12 mouse cellular contexts compared by ENCODE assay signal in the genomic region with DNA sequence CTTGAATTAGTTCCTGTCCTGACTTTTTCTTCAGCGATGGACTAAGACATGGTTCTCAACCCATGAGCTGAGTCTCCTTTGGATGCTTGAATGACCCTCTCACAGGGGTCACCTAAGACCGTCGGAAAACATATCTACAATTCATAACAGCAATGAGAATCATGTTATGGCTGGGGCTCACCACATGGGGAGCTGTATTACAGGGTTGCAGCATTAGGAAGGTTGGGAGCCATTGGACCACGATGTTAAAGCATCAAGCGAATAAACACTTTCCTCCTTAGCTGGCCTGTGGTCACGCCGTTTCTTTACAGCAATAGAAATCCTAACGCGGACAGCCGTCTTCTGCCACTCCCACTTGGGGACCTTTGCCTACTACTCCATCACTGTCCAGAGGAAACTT.
DNase-seq lines count a peak whose midpoint lies in the region; ATAC-seq and TF ChIP-seq lines count a peak whose summit lies in the region.
"Had no signal": no experiment of that assay in that cellular context is flagged by ENCODE, and none has a peak within 500 bp of the region (broad histone marks: within the 10 kb centered on the region; RNA-seq: fewer than 3 reads in every experiment).

No protein-coding gene starts in this region.

- no peak for TF ChIP-seq EP300 in liver, postnatal 0 days (IDR thresholded peaks at IDR 0.05; ENCODE audit: low read depth)

- no peak for DNase-seq in forebrain, postnatal 0 days
- no peak for DNase-seq in forebrain, embryonic 11.5 days (ENCODE audit: low spot score)
- no peak for DNase-seq in liver, postnatal 0 days
- no peak for DNase-seq in liver, embryonic 11.5 days (ENCODE audit: low spot score)
- DNase-seq in layer of hippocampus, adult 9-11 months = no peak
- no peak for DNase-seq in layer of hippocampus, postnatal 10 days (ENCODE audit: low spot score in 2 of 2)
- DNase-seq: gastrocnemius, postnatal 25 days had no signal

- no peak for ATAC-seq in forebrain, postnatal 0 days
- no peak for ATAC-seq in forebrain, embryonic 11.5 days (replicated peaks; ENCODE audit: low FRiP score)
- 0 out of 2 replicates have a peak, but pooled peaks have one; percentile 25 for ATAC-seq in liver, postnatal 0 days
- no peak for ATAC-seq in liver, embryonic 11.5 days (replicated peaks; ENCODE audit: low FRiP score)
- peak; percentile 60 for ATAC-seq in megakaryocyte progenitor cell, adult 5-6 weeks (replicated peaks; ENCODE audit: poor library complexity)
- ATAC-seq: activated CD4-positive, CD25-positive, alpha-beta regulatory T cell, adult 4 months; midbrain, embryonic 15.5 days had no signal

- peak; percentile 50 for TF ChIP-seq CTCF in forebrain, postnatal 0 days (IDR thresholded peaks at IDR 0.05; ENCODE audit: low read depth)
- peak; percentile 65 for TF ChIP-seq CTCF in liver, postnatal 0 days (IDR thresholded peaks at IDR 0.05; ENCODE audit: low read depth)
- peak; percentile 20; the same call in 1 of the 2 replicates for TF ChIP-seq CTCF in E14TG2a.4 (conservative IDR thresholded peaks at IDR 0.05; ENCODE audit: low read length)

- H3K36me3 ChIP-seq in forebrain, postnatal 0 days (ENCODE audit: insufficient read depth) = no peaks in the 10 kb centered on the region
- no peaks in the 10 kb centered on the region for H3K36me3 ChIP-seq in forebrain, embryonic 11.5 days (ENCODE audit: control insufficient read depth, insufficient read depth, low read length)
- H3K36me3 ChIP-seq in liver, postnatal 0 days (replicated peaks; ENCODE audit: insufficient read depth, low read length) = no peaks in the 10 kb centered on the region
- H3K36me3 ChIP-seq in liver, embryonic 11.5 days (ENCODE audit: control insufficient read depth, insufficient read depth, low read length) = no peaks in the 10 kb centered on the region
- no peaks in the 10 kb centered on the region for H3K36me3 ChIP-seq in E14TG2a.4 (ENCODE audit: insufficient read depth, low read length)
- H3K36me3 ChIP-seq: limb, embryonic 13.5 days; midbrain, embryonic 15.5 days had no signal

- H3K27ac ChIP-seq in forebrain, postnatal 0 days (ENCODE audit: low read depth, low read length) = no peak overlapping the region
- H3K27ac ChIP-seq in forebrain, embryonic 11.5 days (ENCODE audit: low read depth, low read length) = no peak overlapping the region
- no peak overlapping the region for H3K27ac ChIP-seq in liver, postnatal 0 days (ENCODE audit: low read depth)
- no peak overlapping the region for H3K27ac ChIP-seq in liver, embryonic 11.5 days (ENCODE audit: low read depth, low read length)
- H3K27ac ChIP-seq: limb, embryonic 13.5 days; midbrain, embryonic 15.5 days had no signal

- no peaks in the 10 kb centered on the region for H3K27me3 ChIP-seq in forebrain, postnatal 0 days (ENCODE audit: insufficient read depth, low read length)
- H3K27me3 ChIP-seq in forebrain, embryonic 11.5 days (ENCODE audit: control insufficient read depth, insufficient read depth, low read length) = no peaks in the 10 kb centered on the region
- no peaks in the 10 kb centered on the region for H3K27me3 ChIP-seq in liver, postnatal 0 days (ENCODE audit: insufficient read depth, low read length)
- H3K27me3 ChIP-seq in liver, embryonic 11.5 days (replicated peaks; ENCODE audit: control insufficient read depth, insufficient read depth, low read length) = no peaks in the 10 kb centered on the region
- no peaks in the 10 kb centered on the region for H3K27me3 ChIP-seq in E14TG2a.4 (ENCODE audit: insufficient read depth, low read length)
- H3K27me3 ChIP-seq: limb, embryonic 13.5 days; midbrain, embryonic 15.5 days had no signal

- no peaks in the 10 kb centered on the region for H3K9me3 ChIP-seq in forebrain, postnatal 0 days (ENCODE audit: low read length)
- no peaks in the 10 kb centered on the region for H3K9me3 ChIP-seq in forebrain, embryonic 11.5 days (ENCODE audit: control insufficient read depth, low read length)
- no peaks in the 10 kb centered on the region for H3K9me3 ChIP-seq in liver, postnatal 0 days (ENCODE audit: low read length)
- H3K9me3 ChIP-seq in liver, embryonic 11.5 days (ENCODE audit: control insufficient read depth, low read length) = no peaks in the 10 kb centered on the region
- no peaks in the 10 kb centered on the region for H3K9me3 ChIP-seq in E14TG2a.4 (ENCODE audit: low read length)
- H3K9me3 ChIP-seq: limb, embryonic 13.5 days; midbrain, embryonic 15.5 days had no signal

- H3K4me2 ChIP-seq in forebrain, postnatal 0 days (ENCODE audit: low read depth) = no peak overlapping the region
- no peak overlapping the region for H3K4me2 ChIP-seq in forebrain, embryonic 11.5 days (ENCODE audit: low read depth, low read length, severe bottlenecking)
- no peak overlapping the region for H3K4me2 ChIP-seq in liver, postnatal 0 days (ENCODE audit: low read depth, low read length)
- H3K4me2 ChIP-seq in liver, embryonic 11.5 days = no peak overlapping the region
- H3K4me2 ChIP-seq: limb, embryonic 13.5 days; midbrain, embryonic 15.5 days had no signal

- H3K4me1 ChIP-seq in forebrain, postnatal 0 days (ENCODE audit: insufficient read depth) = no peaks in the 10 kb centered on the region
- H3K4me1 ChIP-seq in forebrain, embryonic 11.5 days (replicated peaks; ENCODE audit: control insufficient read depth, insufficient read depth, low read length) = no peaks in the 10 kb centered on the region
- no peaks in the 10 kb centered on the region for H3K4me1 ChIP-seq in liver, postnatal 0 days (ENCODE audit: insufficient read depth)
- no peaks in the 10 kb centered on the region for H3K4me1 ChIP-seq in liver, embryonic 11.5 days (replicated peaks; ENCODE audit: control insufficient read depth, insufficient read depth, low read length)
- H3K4me1 ChIP-seq in E14TG2a.4 (replicated peaks; ENCODE audit: low read depth, low read length) = peaks cover 50% of the 10 kb centered on the region
- H3K4me1 ChIP-seq: limb, embryonic 13.5 days; midbrain, embryonic 15.5 days had no signal

- WGBS in forebrain, postnatal 0 days = 76% methylated on average over 10 of the region's 10 CpGs
- 83% methylated on average over 10 of the region's 10 CpGs for WGBS in forebrain, embryonic 11.5 days
- 71% methylated on average over 10 of the region's 10 CpGs for WGBS in liver, postnatal 0 days (ENCODE audit: insufficient replicate concordance)
- WGBS in liver, embryonic 11.5 days = 73% methylated on average over 10 of the region's 10 CpGs

- H3K4me3 ChIP-seq in forebrain, postnatal 0 days (ENCODE audit: low read depth, low read length) = no peak overlapping the region
- no peak overlapping the region for H3K4me3 ChIP-seq in forebrain, embryonic 11.5 days (ENCODE audit: low read depth, low read length)
- H3K4me3 ChIP-seq in liver, postnatal 0 days (ENCODE audit: low read depth, low read length) = no peak overlapping the region
- H3K4me3 ChIP-seq in liver, embryonic 11.5 days (ENCODE audit: low read depth, low read length) = no peak overlapping the region
- no peak overlapping the region for H3K4me3 ChIP-seq in E14TG2a.4 (replicated peaks; ENCODE audit: low read length)
- H3K4me3 ChIP-seq: limb, embryonic 13.5 days; midbrain, embryonic 15.5 days had no signal

- no peak overlapping the region for H3K9ac ChIP-seq in forebrain, postnatal 0 days
- no peak overlapping the region for H3K9ac ChIP-seq in forebrain, embryonic 11.5 days (ENCODE audit: low read length)
- H3K9ac ChIP-seq in liver, postnatal 0 days (replicated peaks) = no peak overlapping the region
- no peak overlapping the region for H3K9ac ChIP-seq in liver, embryonic 11.5 days (ENCODE audit: low read depth, low read length)
- H3K9ac ChIP-seq: limb, embryonic 13.5 days; midbrain, embryonic 15.5 days had no signal

Comparison
In these comparisons a context has a peak if more than half of its experiments do, and no peak if none do; other contexts are left out.
1. ATAC-seq: peak in liver, postnatal 0 days (single experiment) and megakaryocyte progenitor cell, adult 5-6 weeks (single experiment); none in forebrain, postnatal 0 days (single experiment), forebrain, embryonic 11.5 days (single experiment) and liver, embryonic 11.5 days (single experiment).
2. Peak in every context shown above with its lines, with median percentiles within 50 percentile points of each other: CTCF ChIP-seq.